Mouse (Mus musculus): ENCODE data around the gene Lemd2.

The Lemd2 gene

GRCm38 (mm10) chr17:27226701-27227100 lies 22.4 kb upstream of the Lemd2 start:
- no peak for DNase-seq

GRCm38 (mm10) chr17:27225801-27226200 lies 21.5 kb upstream of the Lemd2 start:
- no peak for DNase-seq

GRCm38 (mm10) chr17:27223821-27224220 lies 19.6 kb upstream of the Lemd2 start:
- no peak for DNase-seq

GRCm38 (mm10) chr17:27221562-27221961 lies 17.3 kb upstream of the Lemd2 start:
- no peak for DNase-seq

- DNase-seq, result no peak
Measured at GRCm38 (mm10) chr17:27218916-27219315, 14.6 kb upstream of the Lemd2 start.

- no peak for DNase-seq
Measured at GRCm38 (mm10) chr17:27218364-27218763, 14.1 kb upstream of the Lemd2 start.

- DNase-seq, result peak; percentile 63
Measured at GRCm38 (mm10) chr17:27212768-27213525, 8.7 kb upstream of the Lemd2 start.

- DNase-seq, result no peak
Measured at GRCm38 (mm10) chr17:27212006-27212405, 7.7 kb upstream of the Lemd2 start.

- DNase-seq, result no peak
Measured at GRCm38 (mm10) chr17:27207113-27207707, 2.9 kb upstream of the Lemd2 start.

- peak; percentile 29 for DNase-seq
Measured at GRCm38 (mm10) chr17:27203358-27204074, 753 bp downstream of the Lemd2 start.

GRCm38 (mm10) chr17:27202919-27203357 lies 1.3 kb downstream of the Lemd2 start:
- DNase-seq, result no peak

- DNase-seq, result no peak
Measured at GRCm38 (mm10) chr17:27201981-27202380, 2.3 kb downstream of the Lemd2 start.

- DNase-seq, result no peak
Measured at GRCm38 (mm10) chr17:27200801-27201200, 3.5 kb downstream of the Lemd2 start.

GRCm38 (mm10) chr17:27199864-27200263 lies 4.4 kb downstream of the Lemd2 start:
- no peak for DNase-seq

- no peak for DNase-seq
Measured at GRCm38 (mm10) chr17:27199205-27199604, 5.1 kb downstream of the Lemd2 start.

GRCm38 (mm10) chr17:27196206-27196605 lies 8.1 kb downstream of the Lemd2 start:
- no peak for DNase-seq

- DNase-seq, result no peak
Measured at GRCm38 (mm10) chr17:27194258-27195185, 9.7 kb downstream of the Lemd2 start.

GRCm38 (mm10) chr17:27191804-27192203 lies 12.5 kb downstream of the Lemd2 start:
- DNase-seq, result no peak

- no peak for DNase-seq
Measured at GRCm38 (mm10) chr17:27191189-27191588, 13.1 kb downstream of the Lemd2 start.

- DNase-seq, result peak; percentile 59
Measured at GRCm38 (mm10) chr17:27189640-27190216, 14.5 kb downstream of the Lemd2 start.

GRCm38 (mm10) chr17:27188883-27189282 lies 15.4 kb downstream of the Lemd2 start:
- no peak for DNase-seq

GRCm38 (mm10) chr17:27187059-27187458 lies 17.2 kb downstream of the Lemd2 start:
- DNase-seq, result no peak
